Mouse (Mus musculus) large intestine, adult 2 months (tissue): ENCODE measurements around the gene Adra2a. TPM values are rescaled to one million over a fixed set of nuclear protein-coding genes. Genes with fewer than 3 reads are reported as not detected.

Experiments
- DNase-seq: peaks from one replicate; pipeline ENCODE4 v3.0.0-alpha.2; 2012; ENCODE audit warnings: low read depth, low spot score
- WGBS: fragments of 180-500 bp; shearing (Covaris S2); methylation state at CpG from one replicate; pipeline ENCODE4 v1.1.7; 2018; 5-methylcytosine and 5-hydroxymethylcytosine counted together
- polyA plus RNA-seq: library from polyadenylated mRNA; depleted of rRNA; stranded (reverse); fragments of >200 nt; gene quantifications from 2 replicates; pipeline ENCODE4 v1.2.3, GENCODE M21; 2012; rRNA removed

Gene Adra2a
- polyA plus RNA-seq: 6.2 and 7.7 TPM in 2 replicates

DNA sequence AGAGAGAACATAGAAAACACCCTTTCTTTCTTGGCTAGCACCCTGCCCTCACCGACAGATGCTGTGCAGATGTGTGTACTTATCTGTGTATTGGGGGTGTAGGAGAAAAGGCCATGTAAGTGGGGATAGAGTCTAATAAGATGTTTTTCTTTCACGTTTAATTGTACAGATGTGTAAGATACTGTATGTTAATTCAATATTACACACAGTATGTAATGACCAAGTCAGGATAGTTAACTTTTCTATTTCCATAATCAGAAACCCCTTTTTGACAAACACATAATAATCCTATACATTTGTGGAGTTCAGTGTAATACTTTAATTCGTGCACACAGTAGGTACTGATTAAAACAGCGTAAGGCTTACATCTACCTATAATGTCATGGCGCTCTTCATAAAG lies at the start of gene Adra2a:
TSS of gene Adra2a (plus strand) at position 301 of the 400 bp plus-strand sequence.
- DNase-seq: no peak
- WGBS: 75% methylated on average over 5 of the region's 5 CpGs

GRCm38 (mm10) chr19:53994276-53994675 lies 49.7 kb upstream of the Adra2a start:
- 78% methylated on average over 1 of the region's 1 CpGs for WGBS
- DNase-seq: no peak

GRCm38 (mm10) chr19:54010973-54011372 lies 33.0 kb upstream of the Adra2a start:
- DNase-seq: peak; percentile 10
- WGBS: 35% methylated on average over 4 of the region's 4 CpGs

DNA sequence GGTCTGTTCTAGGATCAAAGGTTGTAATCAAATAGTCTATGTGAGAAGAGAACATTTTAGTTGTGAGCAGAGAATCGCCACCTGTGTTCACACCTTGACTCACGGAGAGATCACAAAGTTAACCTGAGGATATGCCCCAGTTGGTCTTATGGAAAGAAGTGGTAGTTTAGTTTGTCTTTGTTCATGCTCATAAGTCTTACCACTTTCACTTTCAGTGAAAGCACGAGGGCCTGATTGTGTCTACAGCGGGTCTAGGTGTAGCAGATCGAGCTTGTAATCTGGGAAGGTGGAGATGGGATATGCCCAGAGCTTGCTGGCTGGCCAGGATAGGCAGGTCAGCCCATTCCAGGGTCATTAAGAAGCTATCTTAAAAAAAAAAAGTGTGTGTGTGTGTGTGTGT lies 29.0 kb upstream of the Adra2a start:
- DNase-seq: no peak
- 84% methylated on average over 5 of the region's 5 CpGs for WGBS

DNA sequence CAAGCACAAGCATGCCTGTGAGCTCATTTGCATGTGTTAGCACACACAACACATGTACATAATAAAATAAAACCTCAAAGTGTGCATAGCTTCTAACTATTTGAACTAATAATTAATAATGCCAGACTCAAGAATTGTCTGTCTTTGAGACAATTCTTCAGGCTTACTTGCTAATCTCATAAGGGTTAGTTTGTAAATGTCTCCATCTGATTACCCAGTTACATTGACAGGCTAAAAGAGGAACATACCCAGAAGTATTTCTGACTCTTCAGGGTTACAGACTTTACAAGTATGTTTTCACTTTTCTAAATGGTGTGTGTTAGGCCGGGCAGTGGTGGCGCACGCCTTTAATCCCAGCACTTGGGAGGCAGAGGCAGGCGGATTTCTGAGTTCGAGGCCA lies 28.4 kb upstream of the Adra2a start:
- DNase-seq: no peak
- WGBS: 94% methylated on average over 5 of the region's 5 CpGs

DNA sequence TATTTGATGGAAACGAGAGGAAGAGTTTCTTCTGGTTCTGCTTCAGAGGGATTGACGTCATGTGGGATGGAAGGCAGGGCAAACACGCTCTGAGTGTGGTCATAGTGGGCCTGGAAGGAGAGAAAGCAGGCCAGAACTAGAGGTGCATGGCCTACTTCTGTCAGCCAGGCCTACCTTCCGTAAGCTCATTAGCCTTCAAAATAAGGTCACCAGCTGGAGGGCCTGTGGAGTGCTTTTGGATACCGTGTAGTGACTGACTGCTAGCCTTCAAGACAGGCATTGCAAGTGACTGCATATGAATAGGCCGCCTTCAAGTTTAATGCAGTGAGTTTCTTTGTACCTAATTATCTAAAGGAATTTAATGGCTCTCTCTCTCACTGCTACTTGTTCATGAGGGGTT lies 8.9 kb upstream of the Adra2a start:
- no peak for DNase-seq

DNA sequence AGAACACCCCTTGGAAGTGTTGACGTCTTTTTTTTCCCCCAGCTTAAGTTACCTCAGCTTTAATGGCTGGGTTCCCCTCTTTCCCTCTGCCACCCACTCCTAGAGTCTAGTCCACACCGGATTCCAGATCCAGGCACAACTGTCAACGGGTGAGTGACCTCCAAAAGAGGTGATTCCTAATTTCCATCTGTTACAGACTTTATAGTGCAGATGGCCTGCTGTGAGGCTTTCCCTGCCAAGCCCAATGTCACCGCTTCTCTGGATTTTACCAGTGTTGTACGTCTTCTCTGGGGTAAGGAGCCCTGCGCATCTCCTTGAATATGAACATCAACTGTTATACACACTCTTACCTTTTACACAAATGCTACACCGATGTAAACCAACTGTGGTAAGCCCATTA lies 4.5 kb upstream of the Adra2a start:
- WGBS: 81% methylated on average over 7 of the region's 7 CpGs
- no peak for DNase-seq

More for the DNA sequence above, 8.9 kb upstream of the Adra2a start:
- 95% methylated on average over 6 of the region's 6 CpGs for WGBS

DNA sequence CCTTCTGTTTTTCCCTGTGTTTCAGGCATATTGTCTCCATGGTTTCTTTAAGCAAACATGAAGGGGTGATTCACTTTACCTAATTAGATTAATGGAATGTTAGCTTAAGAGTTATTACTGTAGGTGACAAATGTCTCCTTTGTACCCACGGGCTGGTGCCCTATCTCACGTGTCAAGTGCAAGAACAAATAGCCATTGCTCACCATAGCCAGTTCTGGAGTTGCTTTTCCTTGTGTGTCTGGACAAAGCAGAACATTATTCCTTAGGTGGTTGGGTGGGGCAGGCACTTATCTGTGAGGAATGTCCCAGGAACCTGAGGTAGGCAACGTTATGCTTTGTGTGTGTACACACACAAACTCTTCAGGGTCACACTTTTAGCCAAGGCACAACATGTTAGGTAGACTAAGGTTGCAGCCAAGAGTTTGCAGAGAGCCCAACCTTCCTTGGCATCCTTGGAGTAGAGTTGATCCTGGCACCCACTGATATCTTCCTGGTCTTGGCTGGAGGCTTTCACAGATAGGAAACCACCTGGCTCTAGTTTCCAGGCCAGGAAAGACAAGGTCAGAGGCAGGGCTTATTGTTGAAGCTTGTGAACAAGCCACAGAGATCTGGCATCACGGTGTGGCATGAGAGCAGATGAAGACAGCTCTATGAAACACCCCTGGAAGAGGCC lies 3.5 kb upstream of the Adra2a start:
- 16% methylated on average over 4 of the region's 4 CpGs for WGBS
- DNase-seq: no peak

- WGBS: 18% methylated on average over 5 of the region's 5 CpGs
- DNase-seq: no peak
Measured at GRCm38 (mm10) chr19:54041029-54041367, 3.0 kb upstream of the Adra2a start.

GRCm38 (mm10) chr19:54044507-54045371 lies 788 bp downstream of the Adra2a start:
- WGBS: under 1% methylated on average over 59 of the region's 59 CpGs
- DNase-seq: no peak

GRCm38 (mm10) chr19:54045412-54045811 lies 1.5 kb downstream of the Adra2a start:
- DNase-seq: no peak
- 1% methylated on average over 29 of the region's 29 CpGs for WGBS

GRCm38 (mm10) chr19:54045931-54046683 lies 2.2 kb downstream of the Adra2a start:
- no peak for DNase-seq

DNA sequence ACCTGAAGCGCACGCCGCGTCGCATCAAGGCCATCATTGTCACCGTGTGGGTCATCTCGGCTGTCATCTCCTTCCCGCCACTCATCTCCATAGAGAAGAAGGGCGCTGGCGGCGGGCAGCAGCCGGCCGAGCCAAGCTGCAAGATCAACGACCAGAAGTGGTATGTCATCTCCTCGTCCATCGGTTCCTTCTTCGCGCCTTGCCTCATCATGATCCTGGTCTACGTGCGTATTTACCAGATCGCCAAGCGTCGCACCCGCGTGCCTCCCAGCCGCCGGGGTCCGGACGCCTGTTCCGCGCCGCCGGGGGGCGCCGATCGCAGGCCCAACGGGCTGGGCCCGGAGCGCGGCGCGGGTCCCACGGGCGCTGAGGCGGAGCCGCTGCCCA lies 2.7 kb downstream of the Adra2a start:
- DNase-seq: no peak

More at GRCm38 (mm10) chr19:54045931-54046683, 2.2 kb downstream of the Adra2a start:
- 1% methylated on average over 55 of the region's 55 CpGs for WGBS

GRCm38 (mm10) chr19:54047386-54048050 lies 3.6 kb downstream of the Adra2a start:
- WGBS: 6% methylated on average over 27 of the region's 27 CpGs
- DNase-seq: no peak

More for the DNA sequence above, 2.7 kb downstream of the Adra2a start:
- WGBS: under 1% methylated on average over 46 of the region's 46 CpGs

DNA sequence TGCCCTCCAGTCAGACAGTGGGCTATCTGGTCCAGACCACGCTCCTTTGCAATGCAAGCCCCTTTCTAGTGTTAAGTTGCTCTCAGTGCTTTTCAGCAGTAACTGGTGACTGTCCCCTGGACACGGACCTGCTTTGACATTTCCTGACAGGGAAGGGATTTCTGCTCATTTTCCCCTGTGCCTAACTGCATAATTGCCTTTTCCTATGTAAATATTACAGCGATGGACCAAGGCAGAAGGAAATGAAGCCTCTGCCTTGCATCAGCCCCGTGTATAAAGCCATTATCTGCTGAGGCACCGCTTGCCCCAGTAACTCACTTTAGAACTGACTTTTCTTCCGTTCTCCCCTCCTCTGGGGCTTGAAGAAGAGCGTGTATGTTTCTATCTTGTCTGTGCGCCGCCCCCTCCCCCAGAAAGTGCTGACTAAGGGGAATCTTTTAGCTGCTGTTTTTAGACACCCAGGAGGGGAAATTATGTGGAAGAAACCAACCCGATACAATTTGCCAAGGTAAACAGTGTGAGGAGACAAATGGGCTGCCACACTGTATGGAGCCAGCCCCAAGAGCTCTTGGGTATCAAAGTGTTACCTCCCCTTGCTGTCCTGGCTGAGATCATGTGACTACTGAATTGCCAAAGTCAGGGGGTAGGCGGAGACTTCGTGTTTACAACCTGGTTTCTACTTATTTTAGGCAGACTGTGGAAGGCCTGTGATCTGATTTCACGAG lies 4.4 kb downstream of the Adra2a start:
- DNase-seq: no peak
- WGBS: 13% methylated on average over 13 of the region's 13 CpGs

DNA sequence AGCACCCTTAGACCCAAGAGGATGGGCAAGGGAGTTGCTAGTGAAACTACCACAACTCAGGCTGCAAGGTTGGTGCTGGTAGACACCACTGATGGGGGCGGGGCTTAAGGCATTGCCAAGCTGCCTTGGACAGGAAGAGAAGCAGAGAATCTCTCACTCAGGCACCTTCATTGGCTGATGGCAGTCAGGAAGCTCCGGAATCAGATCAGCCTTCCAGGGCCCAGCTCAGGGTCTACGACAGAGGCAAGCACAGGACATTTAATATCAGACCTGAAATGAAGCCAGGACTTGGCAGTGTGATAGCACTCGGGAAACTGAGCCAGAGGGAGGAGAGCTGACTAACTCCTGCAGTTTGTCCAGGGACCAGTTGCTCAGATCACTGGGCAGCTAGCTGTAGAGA lies 7.7 kb downstream of the Adra2a start:
- no peak for DNase-seq
- 67% methylated on average over 4 of the region's 4 CpGs for WGBS

DNA sequence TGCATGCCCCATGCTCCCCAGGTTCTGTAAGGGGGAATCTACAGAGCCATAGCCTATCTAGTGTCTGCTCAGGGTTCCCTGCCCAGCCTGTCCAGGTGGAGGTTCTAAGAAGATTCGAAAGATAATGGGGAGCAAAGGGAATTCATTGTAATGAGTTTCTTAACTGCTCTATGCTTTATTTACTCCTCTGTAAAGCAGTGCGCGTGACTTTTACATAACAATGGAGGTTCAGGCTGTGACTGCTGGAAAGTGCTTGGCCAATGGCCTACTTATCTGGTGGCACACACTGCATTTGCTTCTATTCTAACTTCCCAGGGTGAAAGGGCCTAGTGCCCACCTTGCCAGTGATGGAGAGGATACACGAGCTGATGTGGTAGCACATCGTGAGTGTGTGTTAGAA lies 11.9 kb downstream of the Adra2a start:
- WGBS: 79% methylated on average over 5 of the region's 5 CpGs
- DNase-seq: no peak

GRCm38 (mm10) chr19:54068447-54068846 lies 24.5 kb downstream of the Adra2a start:
- WGBS: 28% methylated on average over 7 of the region's 7 CpGs
- no peak for DNase-seq

- DNase-seq: peak; percentile 99
- WGBS: 30% methylated on average over 5 of the region's 5 CpGs
Measured at GRCm38 (mm10) chr19:54070521-54070920, 26.6 kb downstream of the Adra2a start.
